In the genomic region with DNA sequence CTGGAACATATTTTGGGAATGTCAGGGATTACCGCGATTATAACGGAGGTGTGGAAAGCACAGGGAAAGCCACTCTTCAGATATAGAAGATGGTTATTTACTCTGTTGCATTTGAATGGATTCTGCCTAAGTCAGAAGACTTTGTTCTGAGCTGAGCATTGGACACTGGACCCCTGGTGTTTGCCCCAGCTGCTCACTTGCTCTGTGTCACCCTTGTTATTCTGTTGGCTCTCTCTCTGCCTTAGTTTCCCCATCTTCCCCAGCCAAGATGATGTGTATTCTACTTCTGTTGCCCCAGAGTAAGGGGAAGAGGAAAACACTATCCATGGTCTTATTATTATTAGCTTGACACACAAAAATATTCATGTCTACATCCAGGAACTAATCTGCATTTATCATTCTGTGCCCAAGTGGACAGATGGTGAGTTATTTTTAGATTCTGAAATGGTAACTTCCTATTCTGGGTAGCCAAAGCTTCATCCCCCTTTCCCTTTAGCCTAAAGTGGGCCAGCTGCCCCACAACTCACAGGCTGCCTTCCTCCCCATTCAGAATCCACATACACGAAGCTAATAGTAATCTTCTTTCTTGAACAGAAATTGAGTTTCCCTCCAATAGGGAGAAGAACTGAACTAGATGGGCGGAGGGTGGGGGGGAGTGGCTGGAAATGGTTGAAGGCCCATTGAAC, we compare ENCODE assay signal across 15 mouse cellular contexts. TPM values are rescaled to one million over a fixed set of nuclear protein-coding genes. Genes with fewer than 3 reads are reported as not detected.
DNase-seq lines count a peak whose midpoint lies in the region; ATAC-seq lines count a peak whose summit lies in the region.
"Had no signal": no experiment of that assay in that cellular context is flagged by ENCODE, and none has a peak within 500 bp of the region (broad histone marks: within the 10 kb centered on the region; RNA-seq: fewer than 3 reads in every experiment).

No protein-coding gene starts in this region.

- H3K4me2 ChIP-seq in forebrain, embryonic 14.5 days (ENCODE audit: low read length), result peak overlapping the region; percentile 73
- H3K4me2 ChIP-seq in intestine, embryonic 15.5 days (replicated peaks), result no peak overlapping the region
- H3K4me2 ChIP-seq: liver, embryonic 11.5 days had no signal

- peaks cover 11% of the 10 kb centered on the region; the same call in 1 of the 2 replicates for H3K27me3 ChIP-seq in forebrain, embryonic 14.5 days (replicated peaks; ENCODE audit: control insufficient read depth, insufficient read depth, low read length)
- peaks cover 46% of the 10 kb centered on the region for H3K27me3 ChIP-seq in midbrain, embryonic 10.5 days (ENCODE audit: low read depth, poor library complexity, severe bottlenecking)
- H3K27me3 ChIP-seq in intestine, embryonic 15.5 days (replicated peaks), result peaks cover 47% of the 10 kb centered on the region

- H3K4me1 ChIP-seq in forebrain, embryonic 14.5 days (ENCODE audit: control insufficient read depth, insufficient read depth, low read length), result peaks cover 15% of the 10 kb centered on the region
- peaks cover 36% of the 10 kb centered on the region for H3K4me1 ChIP-seq in midbrain, embryonic 10.5 days
- peaks cover 9% of the 10 kb centered on the region; the same call in 1 of the 2 replicates for H3K4me1 ChIP-seq in intestine, embryonic 15.5 days (replicated peaks)

- H3K36me3 ChIP-seq in forebrain, embryonic 14.5 days (ENCODE audit: control insufficient read depth, insufficient read depth, low read length), result no peaks in the 10 kb centered on the region
- no peaks in the 10 kb centered on the region for H3K36me3 ChIP-seq in midbrain, embryonic 10.5 days
- H3K36me3 ChIP-seq in intestine, embryonic 15.5 days, result no peaks in the 10 kb centered on the region

- DNase-seq in left cerebral cortex, postnatal 4 days, result peak; percentile 46
- no peak for DNase-seq in left cerebral cortex, adult 18-20 months (ENCODE audit: low spot score in 2 of 2)
- peak; percentile 70 for DNase-seq in forebrain, embryonic 14.5 days (ENCODE audit: low spot score)
- no peak for DNase-seq in midbrain, embryonic 10.5 days (ENCODE audit: low spot score)
- no peak for DNase-seq in kidney, postnatal 36 days
- no peak for DNase-seq in spleen, postnatal 14 days (ENCODE audit: low spot score in 2 of 2)

- no peak for ATAC-seq in forebrain, embryonic 14.5 days
- ATAC-seq in erythroblast, adult 5-6 weeks (replicated peaks; ENCODE audit: low FRiP score, poor library complexity, severe bottlenecking), result no peak
- ATAC-seq in intestine, embryonic 15.5 days, result no peak
- ATAC-seq: lung, postnatal 0 days had no signal

- peak overlapping the region; percentile 63 for H3K4me3 ChIP-seq in forebrain, embryonic 14.5 days (ENCODE audit: low read depth, low read length)
- peak overlapping the region; percentile 71 for H3K4me3 ChIP-seq in midbrain, embryonic 10.5 days
- no peak overlapping the region for H3K4me3 ChIP-seq in intestine, embryonic 15.5 days (replicated peaks)

- H3K27ac ChIP-seq in forebrain, embryonic 14.5 days (ENCODE audit: low read depth, low read length), result peak overlapping the region; percentile 39; the same call in 1 of the 2 replicates
- H3K27ac ChIP-seq in midbrain, embryonic 10.5 days (replicated peaks), result no peak overlapping the region
- no peak overlapping the region for H3K27ac ChIP-seq in intestine, embryonic 15.5 days

- no peaks in the 10 kb centered on the region for H3K9me3 ChIP-seq in forebrain, embryonic 14.5 days (replicated peaks; ENCODE audit: control insufficient read depth, low read length)
- H3K9me3 ChIP-seq in midbrain, embryonic 10.5 days (replicated peaks), result no peaks in the 10 kb centered on the region
- no peaks in the 10 kb centered on the region for H3K9me3 ChIP-seq in intestine, embryonic 15.5 days

- intact Hi-C loops in left cerebral cortex, postnatal 4 days (cut with DNase I), result no loop called here

- WGBS in forebrain, embryonic 14.5 days, result 66% methylated on average over 5 of the region's 5 CpGs
- WGBS in midbrain, embryonic 10.5 days, result 71% methylated on average over 5 of the region's 5 CpGs
- 73% methylated on average over 5 of the region's 5 CpGs for WGBS in intestine, embryonic 15.5 days

- peak overlapping the region; percentile 73 for H3K9ac ChIP-seq in forebrain, embryonic 14.5 days (ENCODE audit: low read length)
- H3K9ac ChIP-seq in intestine, embryonic 15.5 days, result no peak overlapping the region

RNA-seq across cellular contexts. Expression of gene Xkr7, which starts 2.0 kb away (rescaled TPM):
- 10 to 100 TPM; 23.2 to 23.4 TPM for total RNA-seq in left cerebral cortex, postnatal 4 days (2021)
- 1 to 10 TPM; 5.6 to 6.9 TPM for total RNA-seq in left cerebral cortex, adult 18-20 months (2021)
- polyA plus RNA-seq in forebrain, embryonic 14.5 days (2014; fragmentation: Nextera tagmentation; extraction: Ambion mirVana), result 0.87 and 1.0 TPM in 2 replicates
- polyA plus RNA-seq in midbrain, embryonic 10.5 days (2016; fragmentation: Nextera tagmentation; extraction: Ambion mirVana), result 0.21 and 0.68 TPM in 2 replicates
- total RNA-seq in erythroblast, adult 5-6 weeks (2015; ENCODE audit: low replicate concordance), result not detected in 2 replicates
- not detected in 2 replicates for total RNA-seq in erythroblast, adult 5-6 weeks (2017; ENCODE audit: low replicate concordance)
- 0.10 TPM in 2 replicates for polyA plus RNA-seq in intestine, embryonic 15.5 days (2015; fragmentation: Nextera tagmentation; extraction: Ambion mirVana)
- total RNA-seq: gastrocnemius, adult 18-20 months; heart, adult 8-10 months; heart, postnatal 25 days had no signal
- polyA plus RNA-seq: C2C12; kidney, embryonic 14.5 days; liver, embryonic 11.5 days; lung, postnatal 0 days had no signal

RNA-seq across cellular contexts. Expression of gene Pdrg1, which starts 18.5 kb away (rescaled TPM):
- total RNA-seq in left cerebral cortex, postnatal 4 days (2021), result 10 to 100 TPM; 91.7 to 92.5 TPM
- total RNA-seq in left cerebral cortex, adult 18-20 months (2021), result 10 to 100 TPM; 50.6 to 63.4 TPM
- 108 and 118 TPM in 2 replicates for polyA plus RNA-seq in forebrain, embryonic 14.5 days (2014; fragmentation: Nextera tagmentation; extraction: Ambion mirVana)
- polyA plus RNA-seq in midbrain, embryonic 10.5 days (2016; fragmentation: Nextera tagmentation; extraction: Ambion mirVana), result 108 and 111 TPM in 2 replicates
- total RNA-seq in erythroblast, adult 5-6 weeks (2015; ENCODE audit: low replicate concordance), result 5.4 and 6.5 TPM in 2 replicates
- total RNA-seq in erythroblast, adult 5-6 weeks (2017; ENCODE audit: low replicate concordance), result 2.6 and 9.6 TPM in 2 replicates
- polyA plus RNA-seq in intestine, embryonic 15.5 days (2015; fragmentation: Nextera tagmentation; extraction: Ambion mirVana), result 90.2 and 96.2 TPM in 2 replicates

RNA-seq across cellular contexts. Expression of gene Ccm2l, which starts 32.1 kb away (rescaled TPM):
- 1 to 10 TPM; 3.0 to 4.7 TPM for total RNA-seq in left cerebral cortex, postnatal 4 days (2021)
- 1 to 10 TPM; 4.5 to 4.6 TPM for total RNA-seq in left cerebral cortex, adult 18-20 months (2021)
- 0.77 and 1.1 TPM in 2 replicates for polyA plus RNA-seq in forebrain, embryonic 14.5 days (2014; fragmentation: Nextera tagmentation; extraction: Ambion mirVana)
- 1.1 and 1.2 TPM in 2 replicates for polyA plus RNA-seq in midbrain, embryonic 10.5 days (2016; fragmentation: Nextera tagmentation; extraction: Ambion mirVana)
- total RNA-seq in erythroblast, adult 5-6 weeks (2015; ENCODE audit: low replicate concordance), result not detected in 2 replicates
- 0.28 TPM in 1 of 2 replicates, not detected in the other for total RNA-seq in erythroblast, adult 5-6 weeks (2017; ENCODE audit: low replicate concordance)
- 1.5 and 2.0 TPM in 2 replicates for polyA plus RNA-seq in intestine, embryonic 15.5 days (2015; fragmentation: Nextera tagmentation; extraction: Ambion mirVana)
- polyA plus RNA-seq: C2C12 had no signal

Comparison
In these comparisons a context has a peak if more than half of its experiments do, and no peak if none do; other contexts are left out.
1. DNase-seq: peak in left cerebral cortex, postnatal 4 days (single experiment) and forebrain, embryonic 14.5 days (single experiment); none in left cerebral cortex, adult 18-20 months (0 of 2), midbrain, embryonic 10.5 days (single experiment), kidney, postnatal 36 days (0 of 2) and spleen, postnatal 14 days (0 of 2).
2. RNA of gene Xkr7, which starts 2.0 kb away (total RNA-seq): 23.2 to 23.4 TPM in left cerebral cortex, postnatal 4 days and 5.6 to 6.9 TPM in left cerebral cortex, adult 18-20 months; not detected in erythroblast, adult 5-6 weeks; every median in the first group is over 4 times any median in the second.
3. RNA of gene Pdrg1, which starts 18.5 kb away (total RNA-seq): 91.7 to 92.5 TPM in left cerebral cortex, postnatal 4 days and 50.6 to 63.4 TPM in left cerebral cortex, adult 18-20 months; 2.6 to 9.6 TPM in erythroblast, adult 5-6 weeks; every median in the first group is over 4 times any median in the second.